Mouse (Mus musculus) kidney, postnatal 4 days (tissue): ENCODE results near the gene Minos1.

ENCODE experiments used
- DNase-seq, 2 experiments: peaks; one replicate each; pipeline ENCODE4 v3.0.0; 2021; ENCODE audit warnings: mixed read lengths in 2 of 2

Gene Minos1

DNA sequence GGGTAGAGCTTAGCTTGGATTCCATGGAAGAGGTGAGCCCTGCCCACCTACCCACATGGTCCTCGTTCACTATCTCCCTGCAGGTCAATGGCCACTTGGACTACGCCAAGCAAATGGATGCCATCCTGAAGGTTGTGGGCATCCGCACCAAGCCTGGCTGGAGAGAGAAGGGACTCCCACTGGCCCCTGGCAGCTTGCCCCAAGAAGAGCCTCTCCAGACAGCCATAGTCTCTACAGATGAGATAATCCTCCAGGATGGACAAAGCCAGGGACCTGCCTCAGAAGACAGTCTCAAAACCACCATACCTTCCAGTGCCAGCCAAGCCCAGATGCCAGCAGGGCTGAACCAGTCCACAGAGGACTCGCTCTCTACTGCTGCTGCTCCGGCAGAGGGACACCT lies 72.9 kb downstream of the Minos1 start:
- no peak for DNase-seq

DNA sequence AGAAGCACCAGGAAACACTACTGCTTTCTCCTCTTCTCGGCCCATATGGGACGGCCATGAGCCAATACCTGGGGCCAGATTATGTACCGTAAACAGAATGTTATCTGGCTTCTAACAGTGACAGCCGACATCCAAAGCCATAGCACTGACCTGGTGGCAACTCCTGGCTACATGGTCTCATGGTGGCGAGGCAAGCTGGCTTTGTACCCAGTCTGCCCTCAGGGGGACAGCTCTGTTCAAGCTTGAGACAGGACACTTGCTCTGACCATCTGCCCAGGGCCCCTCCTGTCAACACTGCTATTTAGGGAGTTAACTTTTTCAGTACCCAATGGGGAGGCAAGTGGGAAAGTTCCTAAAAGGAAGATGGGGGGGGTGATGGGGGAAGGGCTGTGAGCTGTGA lies 73.6 kb downstream of the Minos1 start:
- DNase-seq: no peak

DNA sequence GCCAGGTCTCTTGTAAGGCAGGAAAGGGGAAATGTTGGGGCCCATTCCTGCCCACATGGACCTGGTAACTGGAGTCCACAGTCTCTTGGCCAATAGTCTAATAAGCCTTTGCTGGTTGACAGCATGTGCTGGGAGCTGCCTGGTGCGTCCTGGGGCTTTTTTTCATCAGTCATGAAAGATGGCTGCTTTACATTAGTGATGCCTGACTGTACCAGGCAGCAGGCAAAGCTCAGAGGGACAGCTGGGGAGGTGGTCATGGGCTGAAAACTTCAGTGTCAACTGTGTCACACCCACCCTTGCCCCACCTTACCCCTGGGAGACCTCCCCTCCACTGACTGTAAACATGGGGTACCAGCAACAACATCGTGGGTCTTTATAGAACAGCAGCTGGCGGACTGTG lies 75.2 kb downstream of the Minos1 start:
- DNase-seq: no peak

DNA sequence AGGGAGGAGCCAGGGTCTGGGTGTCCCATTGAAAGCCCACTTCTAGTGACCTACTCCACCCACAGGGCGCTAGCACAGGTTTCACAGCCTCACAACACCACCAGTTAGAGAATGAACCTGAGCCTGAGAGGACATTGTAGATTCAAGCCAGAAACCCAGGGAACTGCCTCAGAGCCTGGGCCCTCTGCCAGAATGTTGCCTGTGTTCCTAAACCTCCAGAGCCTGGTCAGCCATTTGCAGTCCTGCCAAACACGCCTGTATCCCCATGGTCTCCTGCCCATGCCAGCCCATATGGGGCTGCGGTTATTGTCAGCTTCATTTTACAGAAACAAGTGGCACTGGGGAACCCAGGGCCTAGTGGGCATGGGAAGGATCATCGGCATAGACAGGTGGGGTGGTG lies 75.6 kb downstream of the Minos1 start:
- no peak for DNase-seq

DNA sequence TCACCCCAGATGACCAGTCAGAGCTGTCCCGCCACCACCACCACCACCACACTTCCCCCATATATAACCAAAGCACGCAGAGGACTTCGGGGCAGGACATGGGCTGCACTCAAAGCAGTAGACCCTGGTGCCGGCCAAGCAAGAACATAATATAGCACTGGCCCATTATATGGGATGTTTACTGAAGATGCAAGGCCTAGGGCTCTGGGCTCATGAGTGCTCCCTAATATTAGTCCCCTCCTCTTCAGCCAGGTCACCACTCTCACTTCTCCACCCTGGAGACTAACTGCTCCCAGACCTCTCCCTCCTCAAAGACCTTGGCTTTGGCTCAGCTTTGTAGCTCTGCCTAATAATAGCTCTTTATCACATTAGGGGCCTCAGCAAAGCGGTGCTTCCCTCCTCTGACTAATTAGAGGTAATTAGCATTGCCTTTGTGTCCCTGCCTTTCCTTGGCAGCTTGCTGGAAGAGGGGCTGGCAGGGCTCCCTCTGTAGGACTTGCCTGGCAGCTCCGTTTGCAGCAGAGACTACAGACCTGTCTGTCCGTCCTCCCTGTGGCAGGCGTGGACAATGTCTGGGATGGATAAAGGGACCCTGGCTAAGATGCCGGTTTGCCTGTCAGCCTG lies 76.5 kb downstream of the Minos1 start:
- no peak for DNase-seq

DNA sequence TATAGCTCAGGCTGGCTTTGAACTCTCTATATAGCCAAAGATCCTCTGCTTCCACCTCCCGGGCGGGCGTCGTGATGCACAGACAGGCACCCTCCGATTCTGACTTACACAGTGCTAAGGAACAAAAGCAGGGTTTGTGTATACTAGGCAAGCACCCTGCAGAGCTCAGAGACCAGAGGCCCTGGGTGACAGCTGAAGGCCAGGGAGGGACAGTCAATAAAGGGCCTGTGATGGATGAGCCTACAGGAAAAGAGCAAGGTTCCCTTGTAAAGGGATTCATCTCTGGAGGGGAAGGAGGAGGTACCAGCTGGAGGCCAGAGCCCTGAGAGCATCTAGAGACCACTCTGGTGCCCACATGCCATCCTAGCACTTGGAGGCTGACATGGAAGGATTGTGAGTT lies 77.5 kb downstream of the Minos1 start:
- no peak for DNase-seq

DNA sequence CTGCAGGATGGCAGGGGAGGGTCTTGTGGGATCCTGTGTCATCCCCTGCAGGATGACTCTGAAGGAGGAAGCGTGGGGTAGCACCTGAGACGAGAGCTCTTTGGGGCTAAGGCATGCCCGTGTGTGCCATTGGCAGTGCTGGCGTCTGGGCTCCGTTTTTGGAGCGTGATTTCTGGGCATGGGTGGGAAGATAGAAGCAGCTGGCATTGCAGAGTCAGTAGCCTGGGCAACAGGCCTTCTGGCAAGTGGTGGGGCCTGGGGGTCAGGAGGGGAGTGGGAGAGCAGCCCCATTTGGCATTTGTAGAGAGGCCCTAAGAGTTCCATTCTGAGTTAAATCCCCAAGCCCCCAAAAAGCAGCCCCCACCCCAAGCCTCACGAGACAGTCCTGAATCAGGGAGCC lies 78.1 kb downstream of the Minos1 start:
- DNase-seq: no peak
